Mouse (Mus musculus) c-Kit-positive CD71-positive TER-119-positive erythroid progenitor cells, embryonic 14.5 days (primary cell): Measurements from ENCODE around the gene Shroom1.

Source experiments
- DNase-seq: peaks from one replicate; pipeline ENCODE4 v3.0.0-alpha.2; 2013; ENCODE audit warnings: low spot score

Gene Shroom1

GRCm38 (mm10) chr11:53447996-53448395, 9.0 kb upstream of the Shroom1 start:
- no peak for DNase-seq

GRCm38 (mm10) chr11:53448529-53448928, 8.5 kb upstream of the Shroom1 start:
- DNase-seq, result no peak

- no peak for DNase-seq
Measured at GRCm38 (mm10) chr11:53450070-53450705, 6.8 kb upstream of the Shroom1 start.

- DNase-seq, result no peak
Measured at GRCm38 (mm10) chr11:53451361-53451760, 5.6 kb upstream of the Shroom1 start.

- DNase-seq, result no peak
Measured at GRCm38 (mm10) chr11:53452396-53452795, 4.6 kb upstream of the Shroom1 start.

- no peak for DNase-seq
Measured at GRCm38 (mm10) chr11:53453031-53453430, 4.0 kb upstream of the Shroom1 start.

GRCm38 (mm10) chr11:53457372-53457954, 458 bp downstream of the Shroom1 start:
- no peak for DNase-seq

- no peak for DNase-seq
Measured at GRCm38 (mm10) chr11:53458996-53459395, 2.0 kb downstream of the Shroom1 start.

- no peak for DNase-seq
Measured at GRCm38 (mm10) chr11:53460192-53460591, 3.2 kb downstream of the Shroom1 start.

- no peak for DNase-seq
Measured at GRCm38 (mm10) chr11:53461727-53462126, 4.7 kb downstream of the Shroom1 start.

GRCm38 (mm10) chr11:53463551-53464424, 6.8 kb downstream of the Shroom1 start:
- no peak for DNase-seq

- DNase-seq, result no peak
Measured at GRCm38 (mm10) chr11:53466231-53466971, 9.4 kb downstream of the Shroom1 start.

- no peak for DNase-seq
Measured at GRCm38 (mm10) chr11:53469294-53469967, 12.4 kb downstream of the Shroom1 start.

GRCm38 (mm10) chr11:53469968-53470695, 13.1 kb downstream of the Shroom1 start, which contains the start of gene Gm9837:
Gene Gm9837 (minus strand): TSS chr11:53470479.
- DNase-seq, result peak; percentile 87

GRCm38 (mm10) chr11:53472709-53473108, 15.7 kb downstream of the Shroom1 start:
- no peak for DNase-seq

- no peak for DNase-seq
Measured at GRCm38 (mm10) chr11:53475620-53476019, 18.6 kb downstream of the Shroom1 start.

- no peak for DNase-seq
Measured at GRCm38 (mm10) chr11:53477833-53478232, 20.8 kb downstream of the Shroom1 start.

- DNase-seq, result no peak
Measured at GRCm38 (mm10) chr11:53478383-53479170, 21.6 kb downstream of the Shroom1 start.

GRCm38 (mm10) chr11:53479171-53479782, 22.3 kb downstream of the Shroom1 start:
- DNase-seq, result no peak
